Mouse (Mus musculus) liver, adult (tissue): ENCODE measurements around the gene Afmid.

Source experiments
- GATA4 ChIP-seq: IDR thresholded peaks from 2 replicates; pipeline ENCODE4 v1.6.1; 2014; ENCODE audit warnings: mild to moderate bottlenecking, low read length; ENCODE audit not compliant: insufficient replicate concordance

Gene Afmid

GRCm38 (mm10) chr11:117790286-117790685, 35.4 kb upstream of the Afmid start:
- TF ChIP-seq GATA4 = no peak

GRCm38 (mm10) chr11:117790703-117791440, 34.9 kb upstream of the Afmid start:
- no peak for TF ChIP-seq GATA4

GRCm38 (mm10) chr11:117791441-117791761, 34.3 kb upstream of the Afmid start:
- no peak for TF ChIP-seq GATA4

GRCm38 (mm10) chr11:117792281-117792888, 33.3 kb upstream of the Afmid start:
- no peak for TF ChIP-seq GATA4

GRCm38 (mm10) chr11:117794035-117794551, 31.6 kb upstream of the Afmid start:
- TF ChIP-seq GATA4 = no peak

- no peak for TF ChIP-seq GATA4
These were observed 28.8 kb upstream of the Afmid start for GRCm38 (mm10) chr11:117796954-117797353.

- no peak for TF ChIP-seq GATA4
These were observed 28.1 kb upstream of the Afmid start, which contains the start of gene 6030468B19Rik for GRCm38 (mm10) chr11:117797511-117798159. 6030468B19Rik (plus strand) TSS chr11:117797660.

GRCm38 (mm10) chr11:117798160-117798541, 27.6 kb upstream of the Afmid start:
- no peak for TF ChIP-seq GATA4

- no peak for TF ChIP-seq GATA4
These were observed 26.6 kb upstream of the Afmid start for GRCm38 (mm10) chr11:117799174-117799573.

- TF ChIP-seq GATA4 = no peak
These were observed 25.7 kb upstream of the Afmid start for GRCm38 (mm10) chr11:117800038-117800437.

GRCm38 (mm10) chr11:117801650-117802049, 24.1 kb upstream of the Afmid start:
- TF ChIP-seq GATA4 = no peak

GRCm38 (mm10) chr11:117803166-117803688, 22.5 kb upstream of the Afmid start:
- no peak for TF ChIP-seq GATA4

GRCm38 (mm10) chr11:117806781-117807180, 18.9 kb upstream of the Afmid start:
- no peak for TF ChIP-seq GATA4

GRCm38 (mm10) chr11:117809407-117810311, 16.1 kb upstream of the Afmid start, which contains the start of the genes Gm20708 and Syngr2:
Gm20708 (plus strand) TSS chr11:117809668.
Syngr2 (plus strand) TSS chr11:117809668.
- TF ChIP-seq GATA4 = no peak
